Comparison of ENCODE assay signal across 13 mouse cellular contexts in the genomic region with DNA sequence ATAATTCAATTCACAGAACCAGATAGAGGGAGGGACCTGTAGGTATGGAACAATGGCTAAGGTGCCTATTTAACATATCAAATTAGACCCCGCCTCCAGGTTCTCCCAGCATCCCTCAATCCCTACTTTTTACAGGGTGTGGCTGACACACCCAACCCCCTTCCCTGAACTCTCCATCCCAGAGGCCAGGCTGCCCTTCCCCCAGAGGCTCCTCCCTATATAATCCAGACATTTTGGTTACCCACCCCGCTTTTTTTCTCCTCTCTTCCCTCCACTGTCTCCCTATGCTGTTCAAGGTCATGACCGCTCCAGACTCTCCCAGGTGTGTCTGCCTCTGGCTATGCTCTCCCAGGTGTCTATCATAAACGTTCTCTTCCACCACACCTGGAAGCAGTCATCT.
"Had no signal": no experiment of that assay in that cellular context is flagged by ENCODE, and none has a peak within 500 bp of the region (broad histone marks: within the 10 kb centered on the region; RNA-seq: fewer than 3 reads in every experiment).

No protein-coding gene starts in this region.

- H3K27me3 ChIP-seq: midbrain, embryonic 13.5 days had no signal

- DNase-seq: kidney, postnatal 14 days; kidney, postnatal 4 days; liver, postnatal 0 days; lung, embryonic 14.5 days; thymus, adult 18-20 months; thymus, postnatal 4 days had no signal

- H3K9me3 ChIP-seq: midbrain, embryonic 10.5 days; midbrain, embryonic 13.5 days had no signal

- H3K4me1 ChIP-seq: megakaryocyte, embryonic 14.5 days; midbrain, embryonic 10.5 days; midbrain, embryonic 13.5 days had no signal

- ATAC-seq: liver, postnatal 0 days; lung, postnatal 0 days; midbrain, embryonic 13.5 days; midbrain, embryonic 16.5 days had no signal

- H3K27ac ChIP-seq: liver, embryonic 14.5 days; midbrain, embryonic 10.5 days; midbrain, embryonic 13.5 days had no signal

- H3K9ac ChIP-seq: liver, embryonic 14.5 days; liver, postnatal 0 days; lung, embryonic 14.5 days; midbrain, embryonic 13.5 days had no signal

- H3K36me3 ChIP-seq: midbrain, embryonic 10.5 days; midbrain, embryonic 13.5 days had no signal

- H3K4me2 ChIP-seq: liver, embryonic 11.5 days; lung, embryonic 14.5 days; midbrain, embryonic 13.5 days had no signal

- H3K4me3 ChIP-seq: megakaryocyte, embryonic 14.5 days; midbrain, embryonic 10.5 days; midbrain, embryonic 13.5 days had no signal
